Mouse (Mus musculus) heart, embryonic 13.5 days (tissue): ENCODE measurements around the gene Tmem150a. TPM values are rescaled to one million over a fixed set of nuclear protein-coding genes. Genes with fewer than 3 reads are reported as not detected.

Source experiments
- ATAC-seq: fragments of 200-750 bp; cut with Nextera tagmentation; 2 replicates; pipeline ENCODE4 v1.8.0; 2017; ENCODE audit warnings: moderate TSS enrichment; ENCODE audit not compliant: insufficient number of reproducible peaks, low FRiP score, low TSS enrichment; ENCODE audit errors: extremely low read depth
- H3K27ac ChIP-seq: fragments of 300-500 bp; sonication (generic); replicated peaks from 2 replicates; pipeline ENCODE4 v1.5.1; 2015; ENCODE audit warnings: moderate library complexity, mild to moderate bottlenecking, inconsistent platforms
- H3K27me3 ChIP-seq: fragments of 300-500 bp; sonication (generic); replicated peaks from 2 replicates; pipeline ENCODE4 v1.6.1; 2015; ENCODE audit warnings: mild to moderate bottlenecking, inconsistent platforms
- H3K36me3 ChIP-seq: fragments of 300-500 bp; sonication (generic); 2 replicates; pipeline ENCODE4 v1.6.1; 2015; ENCODE audit warnings: mild to moderate bottlenecking, inconsistent platforms
- H3K4me1 ChIP-seq: fragments of 300-500 bp; sonication (generic); 2 replicates; pipeline ENCODE4 v1.6.1; 2015; ENCODE audit warnings: inconsistent platforms
- H3K4me2 ChIP-seq: fragments of 300-500 bp; sonication (generic); 2 replicates; pipeline ENCODE4 v1.6.1; 2015; ENCODE audit warnings: inconsistent platforms, mild to moderate bottlenecking, moderate library complexity
- H3K4me3 ChIP-seq: fragments of 300-500 bp; sonication (generic); 2 replicates; pipeline ENCODE4 v1.5.1; 2015; ENCODE audit warnings: moderate library complexity, mild to moderate bottlenecking, inconsistent platforms
- H3K9ac ChIP-seq: fragments of 300-500 bp; sonication (generic); 2 replicates; pipeline ENCODE4 v1.6.1; 2015; ENCODE audit warnings: inconsistent platforms, mild to moderate bottlenecking, moderate library complexity
- H3K9me3 ChIP-seq: fragments of 300-500 bp; sonication (generic); 2 replicates; pipeline ENCODE4 v1.6.1; 2016; ENCODE audit warnings: inconsistent platforms
- WGBS: fragments of 180-500 bp; shearing (Covaris S2); methylation state at CpG from one replicate; pipeline ENCODE4 v1.1.7; 2015; ENCODE audit warnings: mixed read lengths; 5-methylcytosine and 5-hydroxymethylcytosine counted together
- polyA plus RNA-seq: library from polyadenylated mRNA; unstranded; fragments of >200 nt; fragmentation: Nextera tagmentation; extraction: Ambion mirVana; gene quantifications from 2 replicates; pipeline ENCODE4 v1.2.1, GENCODE M21; 2015

Tmem150a gene
- polyA plus RNA-seq, 1 experiment from 2014 or later, result 13.4 TPM

GRCm38 (mm10) chr6:72387816-72388215, 32.6 kb downstream of the Tmem150a start:
- 83% methylated on average over 3 of the region's 3 CpGs for WGBS
- H3K4me1 ChIP-seq, result peaks cover 35% of the 10 kb centered on the region
- no peak overlapping the region for H3K27ac ChIP-seq
- ATAC-seq, result no peak
- no peak overlapping the region for H3K9ac ChIP-seq
- H3K4me3 ChIP-seq, result no peak overlapping the region
- no peaks in the 10 kb centered on the region for H3K27me3 ChIP-seq
- H3K9me3 ChIP-seq, result no peaks in the 10 kb centered on the region
- H3K36me3 ChIP-seq, result peaks cover 42% of the 10 kb centered on the region
- H3K4me2 ChIP-seq, result 0 out of 2 replicates have a peak overlapping the region, but pooled peaks have one; percentile 82

- Histone ChIP-seq H3K4me3 (peak overlapping the region; percentile 72), H3K4me1 (peaks cover 36% of the 10 kb centered on the region), H3K9me3 (no peaks in the 10 kb centered on the region), H3K27me3 (no peaks in the 10 kb centered on the region), H3K9ac (peak overlapping the region; percentile 93; the same call in 1 of the 2 replicates), H3K36me3 (peaks cover 42% of the 10 kb centered on the region), H3K4me2 (peak overlapping the region; percentile 82), H3K27ac (peak overlapping the region; percentile 98; the same call in 1 of the 2 replicates)
- ATAC-seq, result no peak
- WGBS, result 70% methylated on average over 10 of the region's 10 CpGs
These were observed 33.0 kb downstream of the Tmem150a start for GRCm38 (mm10) chr6:72388266-72388665.

GRCm38 (mm10) chr6:72388791-72389329, 33.6 kb downstream of the Tmem150a start:
- H3K4me2 ChIP-seq, result peak overlapping the region; percentile 82
- no peak for ATAC-seq
- WGBS, result 71% methylated on average over 6 of the region's 6 CpGs
- H3K4me3 ChIP-seq, result peak overlapping the region; percentile 72
- no peaks in the 10 kb centered on the region for H3K27me3 ChIP-seq
- H3K9ac ChIP-seq, result peak overlapping the region; percentile 93
- H3K9me3 ChIP-seq, result no peaks in the 10 kb centered on the region
- peaks cover 38% of the 10 kb centered on the region for H3K4me1 ChIP-seq
- H3K27ac ChIP-seq, result peak overlapping the region; percentile 98
- H3K36me3 ChIP-seq, result peaks cover 42% of the 10 kb centered on the region

- WGBS, result 9% methylated on average over 13 of the region's 13 CpGs
- H3K4me2 ChIP-seq, result peak overlapping the region; percentile 82
- no peaks in the 10 kb centered on the region for H3K9me3 ChIP-seq
These were observed 34.3 kb downstream of the Tmem150a start for GRCm38 (mm10) chr6:72389471-72389940.

GRCm38 (mm10) chr6:72389941-72390771, 34.9 kb downstream of the Tmem150a start, which contains the start of gene Vamp8:
Vamp8 (minus strand) TSS chr6:72390703.
- ATAC-seq, result peak; percentile 67
- peak within 1 kb of the TSS; percentile 82 for H3K4me2 ChIP-seq
- H3K36me3 ChIP-seq, result peaks cover 29% of the 10 kb centered on the region
- H3K27me3 ChIP-seq, result no peaks in the 10 kb centered on the region
- no peaks in the 10 kb centered on the region for H3K9me3 ChIP-seq
- peaks cover 41% of the 10 kb centered on the region for H3K4me1 ChIP-seq
- peak within 1 kb of the TSS; percentile 98 for H3K27ac ChIP-seq
- H3K4me3 ChIP-seq, result peak within 1 kb of the TSS; percentile 72
- 0% methylated on average over 33 of the region's 33 CpGs for WGBS
- peak within 1 kb of the TSS; percentile 93 for H3K9ac ChIP-seq

More at GRCm38 (mm10) chr6:72389471-72389940, 34.3 kb downstream of the Tmem150a start:
- Histone ChIP-seq H3K4me3 (peak overlapping the region; percentile 72), H3K36me3 (peaks cover 36% of the 10 kb centered on the region), H3K27ac (peak overlapping the region; percentile 98), H3K27me3 (no peaks in the 10 kb centered on the region), H3K9ac (peak overlapping the region; percentile 93), H3K4me1 (peaks cover 41% of the 10 kb centered on the region)
- peak; percentile 21; the same call in 1 of the 2 replicates for ATAC-seq

- H3K9ac ChIP-seq, result peak overlapping the region; percentile 93
These were observed 35.7 kb downstream of the Tmem150a start for GRCm38 (mm10) chr6:72390795-72391521.

GRCm38 (mm10) chr6:72392341-72392740, 37.1 kb downstream of the Tmem150a start:
- 96% methylated on average over 5 of the region's 5 CpGs for WGBS
- H3K9ac ChIP-seq, result no peak overlapping the region
- no peaks in the 10 kb centered on the region for H3K27me3 ChIP-seq
- H3K27ac ChIP-seq, result peak overlapping the region; percentile 58
- no peaks in the 10 kb centered on the region for H3K9me3 ChIP-seq
- H3K36me3 ChIP-seq, result peaks cover 13% of the 10 kb centered on the region
- no peak for ATAC-seq
- H3K4me1 ChIP-seq, result peaks cover 41% of the 10 kb centered on the region
- H3K4me2 ChIP-seq, result no peak overlapping the region
- H3K4me3 ChIP-seq, result no peak overlapping the region

More at GRCm38 (mm10) chr6:72390795-72391521, 35.7 kb downstream of the Tmem150a start:
- peak; percentile 59 for ATAC-seq
- peak overlapping the region; percentile 72 for H3K4me3 ChIP-seq
- peaks cover 21% of the 10 kb centered on the region for H3K36me3 ChIP-seq
- WGBS, result 14% methylated on average over 12 of the region's 12 CpGs
- no peaks in the 10 kb centered on the region for H3K9me3 ChIP-seq
- peaks cover 41% of the 10 kb centered on the region for H3K4me1 ChIP-seq
- H3K4me2 ChIP-seq, result peak overlapping the region; percentile 82
- peak overlapping the region; percentile 98 for H3K27ac ChIP-seq
- H3K27me3 ChIP-seq, result no peaks in the 10 kb centered on the region

- no peak for ATAC-seq
- Histone ChIP-seq H3K9me3 (no peaks in the 10 kb centered on the region), H3K27ac (no peak overlapping the region), H3K27me3 (no peaks in the 10 kb centered on the region), H3K4me1 (peaks cover 7% of the 10 kb centered on the region), H3K4me3 (no peak overlapping the region), H3K9ac (no peak overlapping the region), H3K4me2 (no peak overlapping the region), H3K36me3 (no peaks in the 10 kb centered on the region)
- 70% methylated on average over 10 of the region's 10 CpGs for WGBS
These were observed 41.6 kb downstream of the Tmem150a start for GRCm38 (mm10) chr6:72396837-72397251.

GRCm38 (mm10) chr6:72399967-72400366, 44.7 kb downstream of the Tmem150a start:
- WGBS, result 31% methylated on average over 2 of the region's 2 CpGs
- no peak for ATAC-seq
- no peak overlapping the region for H3K27ac ChIP-seq

GRCm38 (mm10) chr6:72401875-72402274, 46.6 kb downstream of the Tmem150a start:
- no peaks in the 10 kb centered on the region for H3K9me3 ChIP-seq
- H3K4me2 ChIP-seq, result no peak overlapping the region
- no peak for ATAC-seq
- H3K4me1 ChIP-seq, result no peaks in the 10 kb centered on the region
- WGBS, result 31% methylated on average over 7 of the region's 7 CpGs
- H3K27ac ChIP-seq, result no peak overlapping the region
- H3K36me3 ChIP-seq, result no peaks in the 10 kb centered on the region
- H3K9ac ChIP-seq, result no peak overlapping the region
- H3K27me3 ChIP-seq, result no peaks in the 10 kb centered on the region
- H3K4me3 ChIP-seq, result no peak overlapping the region

More at GRCm38 (mm10) chr6:72399967-72400366, 44.7 kb downstream of the Tmem150a start:
- Histone ChIP-seq H3K27me3 (no peaks in the 10 kb centered on the region), H3K4me1 (no peaks in the 10 kb centered on the region), H3K4me3 (no peak overlapping the region), H3K9me3 (no peaks in the 10 kb centered on the region), H3K4me2 (no peak overlapping the region), H3K36me3 (no peaks in the 10 kb centered on the region), H3K9ac (no peak overlapping the region)

GRCm38 (mm10) chr6:72405356-72405755, 50.1 kb downstream of the Tmem150a start:
- H3K27ac ChIP-seq, result no peak overlapping the region
- 77% methylated on average over 7 of the region's 7 CpGs for WGBS
- no peaks in the 10 kb centered on the region for H3K4me1 ChIP-seq
- no peak overlapping the region for H3K9ac ChIP-seq
- no peaks in the 10 kb centered on the region for H3K9me3 ChIP-seq
- ATAC-seq, result no peak
- no peaks in the 10 kb centered on the region for H3K36me3 ChIP-seq
- H3K4me3 ChIP-seq, result no peak overlapping the region
- H3K27me3 ChIP-seq, result no peaks in the 10 kb centered on the region
- H3K4me2 ChIP-seq, result no peak overlapping the region
